Mouse (Mus musculus) kidney, postnatal 10 days (tissue): ENCODE data around the gene Dynll2.
A peak's percentile ranks its signal among the peaks of the same experiment; 100 is the strongest.

ENCODE experiments used
- DNase-seq: peaks from one replicate; pipeline ENCODE4 v3.0.0; 2021; ENCODE audit warnings: mixed read lengths

Gene Dynll2

GRCm38 (mm10) chr11:87986831-87987793 lies at the start of gene Dynll2:
TSS of gene Dynll2 (minus strand) at chr11:87987533.
- DNase-seq, result peak; percentile 95

- no peak for DNase-seq
Observed at GRCm38 (mm10) chr11:88036761-88037251, 49.5 kb upstream of the Dynll2 start.

- DNase-seq, result no peak
Observed at GRCm38 (mm10) chr11:88035970-88036369, 48.6 kb upstream of the Dynll2 start.

- no peak for DNase-seq
Observed at GRCm38 (mm10) chr11:88031753-88032152, 44.4 kb upstream of the Dynll2 start.

GRCm38 (mm10) chr11:88030836-88031235 lies 43.5 kb upstream of the Dynll2 start:
- no peak for DNase-seq

GRCm38 (mm10) chr11:88030219-88030618 lies 42.9 kb upstream of the Dynll2 start:
- peak; percentile 22 for DNase-seq

- no peak for DNase-seq
Observed at GRCm38 (mm10) chr11:88028193-88028684, 40.9 kb upstream of the Dynll2 start.

- DNase-seq, result no peak
Observed at GRCm38 (mm10) chr11:88027391-88028035, 40.2 kb upstream of the Dynll2 start.

GRCm38 (mm10) chr11:88023933-88024332 lies 36.6 kb upstream of the Dynll2 start:
- DNase-seq, result no peak

- DNase-seq, result no peak
Observed at GRCm38 (mm10) chr11:88015795-88016194, 28.5 kb upstream of the Dynll2 start.

- no peak for DNase-seq
Observed at GRCm38 (mm10) chr11:88015161-88015560, 27.8 kb upstream of the Dynll2 start.

GRCm38 (mm10) chr11:88013632-88014031 lies 26.3 kb upstream of the Dynll2 start:
- no peak for DNase-seq

GRCm38 (mm10) chr11:88012621-88013244 lies 25.4 kb upstream of the Dynll2 start:
- DNase-seq, result no peak

- DNase-seq, result no peak
Observed at GRCm38 (mm10) chr11:88011914-88012419, 24.6 kb upstream of the Dynll2 start.

GRCm38 (mm10) chr11:88011208-88011913 lies 24.0 kb upstream of the Dynll2 start:
- DNase-seq, result no peak

- peak; percentile 12 for DNase-seq
Observed at GRCm38 (mm10) chr11:88009542-88010190, 22.3 kb upstream of the Dynll2 start.

- no peak for DNase-seq
Observed at GRCm38 (mm10) chr11:88008641-88009040, 21.3 kb upstream of the Dynll2 start.

GRCm38 (mm10) chr11:88004123-88004522 lies 16.8 kb upstream of the Dynll2 start:
- no peak for DNase-seq

- DNase-seq, result no peak
Observed at GRCm38 (mm10) chr11:88002738-88003137, 15.4 kb upstream of the Dynll2 start.

GRCm38 (mm10) chr11:87999751-88000150 lies 12.4 kb upstream of the Dynll2 start:
- DNase-seq, result no peak

GRCm38 (mm10) chr11:87991806-87992205 lies 4.5 kb upstream of the Dynll2 start:
- DNase-seq, result no peak

- DNase-seq, result no peak
Observed at GRCm38 (mm10) chr11:87987861-87988260, 528 bp upstream of the Dynll2 start.
